Mouse (Mus musculus): ENCODE measurements around the gene Acr. TPM values are rescaled to one million over a fixed set of nuclear protein-coding genes. Genes with fewer than 3 reads are reported as not detected.

The Acr gene
- total and polyA plus RNA-seq, 2 experiments from 2014 or later, result 0.23 TPM; not detected in 1

- Histone ChIP-seq H3K9me3 (replicated peaks; ENCODE audit: control insufficient read depth, low read length) (no peaks in the 10 kb centered on the region), H3K36me3 (replicated peaks; ENCODE audit: control insufficient read depth, insufficient read depth, low read length) (no peaks in the 10 kb centered on the region), H3K9ac (replicated peaks; ENCODE audit: low read depth, low read length) (no peak overlapping the region), H3K27ac (ENCODE audit: low read depth) (no peak overlapping the region), H3K4me2 (ENCODE audit: low read depth, low read length) (no peak overlapping the region), H3K4me3 (ENCODE audit: low read depth, low read length) (no peak overlapping the region), H3K4me1 (ENCODE audit: control insufficient read depth, insufficient read depth) (no peaks in the 10 kb centered on the region), H3K27me3 (ENCODE audit: control insufficient read depth, insufficient read depth, low read length) (peaks cover 34% of the 10 kb centered on the region)
- DNase-seq (ENCODE audit: low spot score), result no peak
- WGBS, result 70% methylated on average over 8 of the region's 8 CpGs
- no peak for ATAC-seq (ENCODE audit: insufficient read depth, low read depth)
- TF ChIP-seq EP300 (IDR thresholded peaks at IDR 0.05; ENCODE audit: low read depth), result no peak
- TF ChIP-seq CTCF (IDR thresholded peaks at IDR 0.05; ENCODE audit: low read depth), result no peak
Observed at GRCm38 (mm10) chr15:89524611-89525415, 43.3 kb upstream of the Acr start.

GRCm38 (mm10) chr15:89525464-89525863 is 42.7 kb upstream of the Acr start:
- Histone ChIP-seq H3K27ac (ENCODE audit: low read depth) (no peak overlapping the region), H3K9ac (replicated peaks; ENCODE audit: low read depth, low read length) (no peak overlapping the region), H3K4me3 (ENCODE audit: low read depth, low read length) (no peak overlapping the region), H3K4me1 (ENCODE audit: control insufficient read depth, insufficient read depth) (no peaks in the 10 kb centered on the region), H3K4me2 (ENCODE audit: low read depth, low read length) (no peak overlapping the region), H3K36me3 (replicated peaks; ENCODE audit: control insufficient read depth, insufficient read depth, low read length) (no peaks in the 10 kb centered on the region), H3K27me3 (ENCODE audit: control insufficient read depth, insufficient read depth, low read length) (peaks cover 34% of the 10 kb centered on the region), H3K9me3 (replicated peaks; ENCODE audit: control insufficient read depth, low read length) (no peaks in the 10 kb centered on the region)
- WGBS, result 82% methylated on average over 8 of the region's 8 CpGs
- DNase-seq (ENCODE audit: low spot score) (no peak), ATAC-seq (ENCODE audit: insufficient read depth, low read depth) (no peak)
- no peak for TF ChIP-seq CTCF (IDR thresholded peaks at IDR 0.05; ENCODE audit: low read depth)
- no peak for TF ChIP-seq EP300 (IDR thresholded peaks at IDR 0.05; ENCODE audit: low read depth)

- DNase-seq (ENCODE audit: low spot score), result no peak
- 53% methylated on average over 7 of the region's 7 CpGs for WGBS
- Histone ChIP-seq H3K4me1 (ENCODE audit: control insufficient read depth, insufficient read depth) (no peaks in the 10 kb centered on the region), H3K4me2 (ENCODE audit: low read depth, low read length) (no peak overlapping the region), H3K27ac (ENCODE audit: low read depth) (no peak overlapping the region), H3K9me3 (replicated peaks; ENCODE audit: control insufficient read depth, low read length) (no peaks in the 10 kb centered on the region), H3K27me3 (ENCODE audit: control insufficient read depth, insufficient read depth, low read length) (peaks cover 33% of the 10 kb centered on the region), H3K36me3 (replicated peaks; ENCODE audit: control insufficient read depth, insufficient read depth, low read length) (no peaks in the 10 kb centered on the region), H3K9ac (replicated peaks; ENCODE audit: low read depth, low read length) (no peak overlapping the region), H3K4me3 (ENCODE audit: low read depth, low read length) (no peak overlapping the region)
- TF ChIP-seq CTCF (IDR thresholded peaks at IDR 0.05; ENCODE audit: low read depth) (no peak), EP300 (IDR thresholded peaks at IDR 0.05; ENCODE audit: low read depth) (no peak)
- no peak for ATAC-seq (ENCODE audit: insufficient read depth, low read depth)
Observed at GRCm38 (mm10) chr15:89525896-89526295, 42.2 kb upstream of the Acr start.

- 82% methylated on average over 19 of the region's 19 CpGs for WGBS
- no peak overlapping the region for H3K4me3 ChIP-seq (ENCODE audit: low read depth, low read length)
- H3K36me3 ChIP-seq (replicated peaks; ENCODE audit: control insufficient read depth, insufficient read depth, low read length), result no peaks in the 10 kb centered on the region
- H3K27me3 ChIP-seq (ENCODE audit: control insufficient read depth, insufficient read depth, low read length), result peaks cover 35% of the 10 kb centered on the region
- TF ChIP-seq CTCF (IDR thresholded peaks at IDR 0.05; ENCODE audit: low read depth) (no peak), EP300 (IDR thresholded peaks at IDR 0.05; ENCODE audit: low read depth) (no peak)
- no peaks in the 10 kb centered on the region for H3K9me3 ChIP-seq (replicated peaks; ENCODE audit: control insufficient read depth, low read length)
- H3K27ac ChIP-seq (ENCODE audit: low read depth), result no peak overlapping the region
- no peak for ATAC-seq (ENCODE audit: insufficient read depth, low read depth)
- H3K4me2 ChIP-seq (ENCODE audit: low read depth, low read length), result no peak overlapping the region
- no peaks in the 10 kb centered on the region for H3K4me1 ChIP-seq (ENCODE audit: control insufficient read depth, insufficient read depth)
- no peak for DNase-seq (ENCODE audit: low spot score)
- no peak overlapping the region for H3K9ac ChIP-seq (replicated peaks; ENCODE audit: low read depth, low read length)
Observed at GRCm38 (mm10) chr15:89526776-89527325, 41.3 kb upstream of the Acr start.

- Histone ChIP-seq H3K27me3 (ENCODE audit: control insufficient read depth, insufficient read depth, low read length) (peaks cover 36% of the 10 kb centered on the region), H3K9me3 (replicated peaks; ENCODE audit: control insufficient read depth, low read length) (no peaks in the 10 kb centered on the region), H3K4me2 (ENCODE audit: low read depth, low read length) (no peak overlapping the region), H3K27ac (ENCODE audit: low read depth) (no peak overlapping the region), H3K4me1 (ENCODE audit: control insufficient read depth, insufficient read depth) (no peaks in the 10 kb centered on the region), H3K36me3 (replicated peaks; ENCODE audit: control insufficient read depth, insufficient read depth, low read length) (0 out of 2 replicates have a peak, but pooled peaks cover under 1% of the 10 kb centered on the region), H3K9ac (replicated peaks; ENCODE audit: low read depth, low read length) (no peak overlapping the region), H3K4me3 (ENCODE audit: low read depth, low read length) (no peak overlapping the region)
- TF ChIP-seq CTCF (IDR thresholded peaks at IDR 0.05; ENCODE audit: low read depth), result no peak
- no peak for TF ChIP-seq EP300 (IDR thresholded peaks at IDR 0.05; ENCODE audit: low read depth)
- no peak for ATAC-seq (ENCODE audit: insufficient read depth, low read depth)
- no peak for DNase-seq (ENCODE audit: low spot score)
- 72% methylated on average over 7 of the region's 7 CpGs for WGBS
Observed at GRCm38 (mm10) chr15:89527466-89527865, 40.7 kb upstream of the Acr start.

Measured in heart, postnatal 0 days (tissue).